Mouse (Mus musculus) induced T-regulatory cell, adult 2 months (primary cell): ENCODE measurements at regions not wholly inside any gene's neighbourhood (a gene's known extent, or its start where the extent isn't known, plus 50 kb on each side); places are given as distances from the start of the nearest gene placed in this dataset.

Source experiments
- DNase-seq: peaks from one replicate; pipeline ENCODE4 v3.0.0-alpha.2; 2012; ENCODE audit warnings: low read depth

DNA sequence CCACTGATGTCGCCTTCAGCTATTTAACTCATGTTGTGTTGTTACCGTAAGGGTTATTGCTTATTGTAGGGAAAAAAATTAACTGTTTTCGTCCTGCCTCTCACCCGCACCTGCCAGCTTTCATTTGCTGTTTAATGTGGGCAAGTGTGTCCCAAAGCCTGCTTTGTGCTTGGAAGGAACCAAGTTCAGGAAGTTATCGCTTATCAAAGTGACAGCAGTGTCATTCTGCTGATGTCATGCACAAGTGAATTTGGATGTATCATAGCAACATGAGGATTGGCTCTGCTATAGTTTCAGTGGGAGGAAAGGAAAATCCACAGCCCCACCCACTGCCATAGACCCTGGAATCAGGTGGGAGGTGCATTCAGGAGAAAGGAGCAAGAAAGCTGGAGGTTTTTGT lies 276.5 kb downstream of the Rnf144b start:
- DNase-seq, result no peak

DNA sequence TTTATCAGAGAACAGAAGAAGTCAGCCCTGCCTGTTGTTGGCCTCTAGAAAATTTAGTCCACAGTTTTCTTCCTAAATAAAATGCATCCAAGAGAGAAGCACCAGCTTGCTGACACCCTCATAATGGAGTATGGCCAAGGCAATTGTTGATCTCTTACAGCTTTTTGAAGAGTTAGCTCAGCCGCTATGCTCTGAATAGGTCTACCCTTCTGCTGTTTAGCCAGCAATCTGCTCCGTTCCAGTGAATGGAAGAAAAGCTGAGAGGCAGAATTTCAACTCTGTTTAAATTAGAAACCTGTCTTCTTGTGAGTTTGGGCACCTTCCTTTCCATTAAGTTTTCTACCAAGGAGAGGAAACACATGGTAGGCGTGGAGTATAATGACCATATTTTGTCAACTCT lies 290.8 kb downstream of the Rnf144b start:
- no peak for DNase-seq

GRCm38 (mm10) chr13:47413940-47414339 lies 291.5 kb downstream of the Rnf144b start:
- no peak for DNase-seq

DNA sequence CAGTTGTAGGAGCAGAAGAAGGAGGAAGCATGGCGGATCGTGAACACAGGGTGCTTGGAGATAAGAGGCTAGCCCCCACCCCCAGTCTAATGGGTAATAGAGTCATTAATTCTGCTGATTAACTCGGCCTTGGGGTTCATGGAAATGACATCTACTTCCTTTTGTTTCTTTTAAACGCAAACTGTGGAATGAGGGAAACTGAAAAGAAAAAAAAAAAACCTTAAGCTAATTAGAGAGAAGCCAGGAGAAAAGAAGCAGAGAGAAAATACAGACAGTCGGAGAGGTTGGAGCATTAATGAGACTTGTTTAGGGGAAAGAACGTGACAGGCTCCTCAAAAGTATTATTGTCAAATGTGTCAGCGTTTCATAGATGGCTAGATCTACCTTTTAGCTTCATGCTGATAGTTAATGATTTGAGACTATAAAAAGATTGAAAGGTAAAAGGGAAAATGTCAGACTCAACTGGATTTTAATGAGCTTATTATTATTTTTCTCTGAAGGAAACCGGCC lies 307.5 kb downstream of the Rnf144b start:
- no peak for DNase-seq

DNA sequence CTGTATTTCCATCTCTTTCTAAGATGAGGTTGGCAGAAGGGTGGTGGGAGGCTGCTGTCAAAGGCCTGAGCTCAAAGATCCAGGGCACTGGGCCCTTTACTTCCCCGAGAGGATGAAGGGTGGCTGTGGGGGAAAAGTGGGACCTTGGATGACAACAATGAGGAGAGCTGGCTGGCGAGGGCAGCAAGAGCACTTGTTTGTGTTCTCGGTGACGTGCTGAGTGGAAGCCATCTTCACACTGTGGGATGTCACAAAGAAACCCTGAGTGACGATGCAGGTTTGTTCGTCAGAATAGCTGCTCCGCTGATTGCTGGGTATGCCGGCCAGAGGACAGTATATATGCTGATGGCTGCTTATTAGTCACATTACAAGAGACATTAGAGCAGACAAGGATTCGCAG lies 308.0 kb downstream of the Rnf144b start:
- DNase-seq, result no peak

GRCm38 (mm10) chr13:47435631-47436030 lies 313.2 kb downstream of the Rnf144b start:
- no peak for DNase-seq

DNA sequence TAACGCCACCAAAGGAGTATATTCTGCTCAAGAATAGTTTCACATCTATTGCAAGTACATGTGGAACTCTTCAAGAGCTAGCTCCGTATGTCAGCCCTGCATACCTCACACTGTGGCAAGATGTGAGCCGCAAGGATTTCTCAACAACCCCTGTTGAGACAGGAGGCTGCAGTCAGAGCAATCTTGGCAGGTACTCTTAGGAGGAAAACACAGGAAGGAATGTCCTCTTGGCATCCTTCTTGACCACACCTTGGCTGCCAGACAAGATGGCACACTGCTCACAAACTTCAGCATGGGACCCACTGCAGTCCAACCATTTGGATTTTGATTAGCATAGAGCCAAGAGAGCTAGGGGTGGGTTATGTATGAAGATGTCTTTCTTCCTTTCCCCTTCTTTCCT lies 322.4 kb downstream of the Rnf144b start:
- DNase-seq, result no peak

DNA sequence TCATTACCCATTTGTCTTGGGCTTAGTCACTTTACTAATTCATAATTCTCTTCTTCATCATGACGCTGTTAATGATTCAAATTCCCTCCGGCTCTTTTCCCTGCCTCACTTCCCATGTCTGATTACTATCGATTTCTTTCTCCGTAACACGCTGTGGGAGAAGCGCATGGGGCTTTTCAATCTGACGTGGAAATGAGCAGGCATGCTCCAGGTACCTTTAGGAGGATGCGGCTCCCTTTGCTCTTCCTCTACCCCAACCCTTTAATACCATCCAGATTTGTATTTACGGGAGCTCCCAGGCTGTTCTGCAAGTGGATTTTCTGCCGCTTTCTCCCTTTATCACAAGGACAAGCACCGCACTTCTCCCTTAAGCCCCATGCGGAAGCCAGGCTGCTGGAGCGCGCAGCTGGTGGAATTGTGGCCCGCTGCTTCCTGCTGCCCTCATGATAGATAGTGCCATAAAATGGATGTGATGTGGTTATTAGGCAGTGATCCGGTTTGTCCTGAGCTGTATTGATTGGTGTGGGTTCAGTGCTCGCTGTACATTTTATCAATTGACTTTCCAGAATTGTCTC lies 329.8 kb downstream of the Rnf144b start:
- DNase-seq, result no peak

- no peak for DNase-seq
These were observed 339.7 kb downstream of the Rnf144b start for GRCm38 (mm10) chr13:47462148-47462547.

- no peak for DNase-seq
These were observed 349.2 kb downstream of the Rnf144b start for GRCm38 (mm10) chr13:47471543-47472213.

DNA sequence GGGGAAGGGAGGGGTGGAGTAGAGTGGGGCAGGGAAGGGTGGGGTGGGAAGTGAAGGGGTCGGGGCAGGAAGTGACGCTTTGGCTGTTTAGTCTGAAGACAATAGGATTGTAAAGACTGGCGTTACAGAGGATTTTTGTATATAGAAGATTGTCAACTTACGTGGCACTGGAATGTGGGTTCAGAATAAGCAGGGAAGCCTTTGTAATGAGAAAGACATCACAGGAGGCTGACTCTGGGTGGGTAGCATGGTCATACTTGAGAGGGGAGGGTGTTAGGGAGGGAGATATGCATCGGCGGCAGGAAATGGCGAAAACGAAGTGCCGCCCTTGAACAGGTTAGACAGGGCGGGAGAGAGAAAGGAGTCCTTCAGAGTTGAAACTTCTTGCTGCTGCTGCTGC lies 357.7 kb downstream of the Rnf144b start:
- no peak for DNase-seq

- no peak for DNase-seq
These were observed 362.4 kb downstream of the Rnf144b start for GRCm38 (mm10) chr13:47484819-47485218.

- no peak for DNase-seq
These were observed 363.7 kb downstream of the Rnf144b start for GRCm38 (mm10) chr13:47486111-47486510.

- DNase-seq, result no peak
These were observed 364.2 kb downstream of the Rnf144b start for GRCm38 (mm10) chr13:47486658-47487057.

- DNase-seq, result no peak
These were observed 383.0 kb downstream of the Rnf144b start for GRCm38 (mm10) chr13:47505380-47505955.

GRCm38 (mm10) chr13:47532935-47533334 lies 410.5 kb downstream of the Rnf144b start:
- no peak for DNase-seq

- no peak for DNase-seq
These were observed 414.7 kb downstream of the Rnf144b start for GRCm38 (mm10) chr13:47537156-47537555.

- no peak for DNase-seq
These were observed 427.2 kb downstream of the Rnf144b start for GRCm38 (mm10) chr13:47549626-47550025.

DNA sequence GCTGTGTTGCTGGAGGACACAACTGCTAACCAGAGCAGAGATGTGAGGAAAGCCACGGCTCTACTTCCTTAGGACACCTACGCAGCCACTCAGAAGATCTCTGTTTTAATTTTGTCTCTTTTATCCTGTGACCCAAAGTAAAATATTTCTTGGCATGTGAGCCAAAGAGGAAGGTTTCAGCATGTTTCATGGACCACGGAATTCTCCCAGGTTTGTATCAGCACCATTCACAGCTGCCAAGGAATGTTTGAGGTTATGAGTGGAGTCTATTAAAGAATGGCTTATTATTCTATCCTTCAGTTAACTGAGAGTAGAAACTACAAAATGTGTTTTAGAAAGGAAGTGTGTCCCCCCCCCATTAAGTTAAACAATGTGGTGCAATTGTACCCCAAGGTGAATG lies 429.8 kb downstream of the Rnf144b start:
- DNase-seq, result no peak

DNA sequence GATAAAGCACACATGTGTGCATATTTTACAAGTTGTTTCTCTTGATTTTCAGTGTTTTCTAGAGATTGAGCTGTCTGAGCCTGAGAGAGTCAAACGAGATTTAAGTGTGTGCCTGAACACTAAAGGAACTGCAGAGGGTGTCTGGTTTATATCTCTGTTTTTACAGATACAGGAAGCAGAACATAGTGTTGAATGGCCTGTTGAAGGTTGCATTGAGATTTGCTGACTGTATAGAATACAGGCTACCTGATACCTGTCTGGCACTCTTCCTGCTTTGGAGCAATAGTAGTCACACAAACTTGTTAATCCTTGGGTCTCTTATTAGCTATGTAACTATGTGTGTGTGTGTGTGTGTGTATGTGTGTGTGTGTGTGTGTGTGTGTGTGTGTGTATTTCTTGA lies 431.7 kb downstream of the Rnf144b start:
- no peak for DNase-seq

- DNase-seq, result no peak
These were observed 434.9 kb downstream of the Rnf144b start for GRCm38 (mm10) chr13:47557196-47557974.

DNA sequence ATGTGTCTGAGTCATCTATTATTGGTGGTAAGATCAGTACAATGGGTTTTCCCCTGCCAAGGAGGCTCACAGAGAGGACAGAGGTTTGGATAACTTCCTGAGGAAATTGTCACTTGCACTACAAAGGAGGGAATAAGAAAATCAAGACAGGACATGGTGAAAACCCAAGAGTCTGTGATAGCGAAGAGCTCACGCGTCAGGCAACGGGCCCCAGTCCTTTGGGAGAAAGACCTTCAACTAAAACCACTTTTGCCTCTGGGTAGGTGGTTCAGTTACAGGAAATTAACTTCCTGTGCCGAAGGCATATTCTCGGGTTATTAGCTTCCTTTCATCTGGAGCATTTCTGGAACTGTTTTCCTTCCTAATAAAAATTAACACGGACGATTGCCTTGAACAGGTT lies 440.4 kb downstream of the Rnf144b start:
- DNase-seq, result no peak

GRCm38 (mm10) chr13:47576516-47576915 lies 454.1 kb downstream of the Rnf144b start:
- DNase-seq, result peak; percentile 0
